Mouse (Mus musculus): Measurements from ENCODE around the gene Tmed5. TPM values are rescaled to one million over a fixed set of nuclear protein-coding genes. Genes with fewer than 3 reads are reported as not detected.

Gene Tmed5
- total RNA-seq, 2 experiments from 2014 or later = 19.7 to 20.7 TPM

DNA sequence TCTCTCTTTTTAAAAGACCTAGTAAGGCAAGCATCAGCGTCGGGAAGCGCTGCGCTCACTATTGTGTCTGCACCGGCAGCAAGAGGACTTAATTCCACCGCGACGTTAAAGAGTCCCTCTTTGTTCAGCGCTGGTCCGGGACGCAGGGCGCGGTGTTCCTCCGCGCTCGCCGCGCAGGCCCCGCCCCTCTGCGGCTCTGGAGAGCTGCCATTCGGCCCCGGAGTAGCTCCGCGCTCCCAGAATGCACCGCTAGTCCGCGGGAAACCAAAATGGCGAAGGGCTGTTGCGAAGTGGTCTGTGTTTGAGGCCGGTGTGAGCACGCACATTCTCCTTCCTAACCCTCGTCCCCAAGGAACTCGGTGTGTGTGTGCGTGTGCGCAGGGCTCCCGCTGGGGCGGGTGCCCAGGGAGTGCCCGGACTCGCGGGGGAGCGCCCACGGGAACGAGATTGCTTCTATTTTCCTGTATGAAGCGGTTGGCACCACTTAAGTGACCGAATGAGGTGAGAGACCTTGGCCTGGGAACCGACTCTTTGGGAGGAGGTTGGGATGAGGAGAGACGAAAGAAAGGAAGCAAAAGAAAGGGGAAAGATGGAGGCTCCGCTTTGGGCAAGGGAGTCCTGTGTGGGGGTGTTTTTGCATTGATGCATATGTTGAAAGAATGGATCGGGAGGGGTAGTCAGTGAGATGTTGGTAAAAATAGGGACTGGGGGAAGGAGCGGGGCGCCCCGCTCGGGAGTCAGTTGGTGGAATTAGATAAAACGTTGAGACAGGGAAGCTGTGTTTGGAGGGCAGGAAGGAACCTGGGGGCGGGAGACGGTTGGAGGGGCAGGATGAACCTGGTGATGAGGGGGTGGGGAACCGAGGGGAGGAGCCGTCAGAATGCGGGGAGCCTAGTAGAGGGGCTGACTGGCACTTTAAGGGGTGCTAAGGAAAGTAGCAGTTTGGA is 66.7 kb downstream of the Tmed5 start, which contains the start of gene Mtf2:
Gene Mtf2 (plus strand): TSS at position 210 of the 947 bp plus-strand sequence.
- peak; percentile 94 for DNase-seq
- intact Hi-C loops (cut with DNase I; ENCODE audit: low total_unique reads) = no loop called here

DNA sequence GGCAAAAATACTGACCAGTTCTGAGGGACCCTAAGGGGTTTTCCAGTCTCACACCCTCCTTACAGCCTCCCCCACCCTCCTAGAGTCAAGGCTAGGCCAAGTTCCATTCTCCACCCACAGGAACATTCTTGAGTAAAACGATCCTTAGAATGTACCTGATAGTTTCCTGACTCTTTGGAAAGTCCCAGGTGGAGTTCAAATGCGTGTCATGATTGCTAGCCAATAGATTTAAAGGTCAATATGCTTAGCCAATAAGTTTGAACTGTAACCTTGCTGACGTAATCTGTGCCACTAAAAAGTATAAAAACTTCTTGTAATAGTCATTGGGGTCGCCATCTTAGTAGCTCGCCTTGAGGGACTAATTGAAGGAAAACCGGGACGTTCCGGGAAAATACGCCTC is 72.0 kb downstream of the Tmed5 start:
- intact Hi-C loops (cut with DNase I; ENCODE audit: low total_unique reads) = no loop called here
- no peak for DNase-seq

Other genes with a start within 250 kb of the Tmed5 start
- gene Rpl5, start 232.1 kb downstream of the Tmed5 start, total RNA-seq (2021) = 10 to 100 TPM; 36.7 to 45.6 TPM
- 10 to 100 TPM; 30.2 to 36.7 TPM for gene Fam69a, start 145.5 kb downstream of the Tmed5 start, total RNA-seq (2021)
- gene Mtf2, start 66.9 kb downstream of the Tmed5 start, total RNA-seq (2021) = 10 to 100 TPM; 13.7 to 13.9 TPM
- under 1 TPM; 0.42 to 0.43 TPM for gene Ccdc18, start 255 bp upstream of the Tmed5 start, total RNA-seq (2021)
- 10 to 100 TPM; 16.5 to 17.2 TPM for gene Dr1, start 136.3 kb upstream of the Tmed5 start, total RNA-seq (2021)
- gene Pigg, start 180.0 kb upstream of the Tmed5 start, total RNA-seq (2021) = 1 to 10 TPM; 3.3 to 3.4 TPM
- gene Gm42517, start 235.3 kb upstream of the Tmed5 start, total RNA-seq (2021) = under 1 TPM in 1 of 2 experiments, not detected in 1; 0.27 TPM

Measured in gastrocnemius, postnatal 14 days (tissue).